Mouse (Mus musculus): ENCODE results near the gene Chrng.

DNA sequence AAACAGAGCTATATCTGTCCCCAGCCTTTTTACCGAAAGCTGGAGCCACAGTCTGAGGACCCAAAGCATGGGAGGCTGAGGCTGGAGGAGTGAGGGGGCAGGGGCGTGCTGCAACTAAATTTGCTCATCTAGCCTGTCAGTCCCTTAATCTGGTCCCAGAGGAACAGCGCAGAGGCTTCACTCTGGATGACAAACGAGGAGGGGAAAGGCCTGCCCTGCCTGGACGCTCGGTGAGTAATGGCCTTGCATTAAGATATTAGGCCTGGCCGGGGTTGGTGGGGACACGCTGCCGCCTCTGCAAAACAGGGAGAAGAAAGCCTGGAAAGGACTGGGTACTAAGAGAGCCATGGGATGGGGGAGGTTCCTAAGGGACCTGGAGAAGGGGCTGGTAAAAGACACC, 32.1 kb upstream of the Chrng start:
- no peak for TF ChIP-seq EP300 (optimal IDR thresholded peaks at IDR 0.05)
- no peak for TF ChIP-seq CTCF (IDR thresholded peaks at IDR 0.05; ENCODE audit: low read depth)
